Mouse (Mus musculus): ENCODE results near the gene Obp2b. TPM values are rescaled to one million over a fixed set of nuclear protein-coding genes. Genes with fewer than 3 reads are reported as not detected.

The Obp2b gene
- not detected for polyA plus RNA-seq (2014; fragmentation: Illumina TruSeq; extraction: RNeasy Lipid Tissue Mini Kit (QIAGEN cat#74804))

DNA sequence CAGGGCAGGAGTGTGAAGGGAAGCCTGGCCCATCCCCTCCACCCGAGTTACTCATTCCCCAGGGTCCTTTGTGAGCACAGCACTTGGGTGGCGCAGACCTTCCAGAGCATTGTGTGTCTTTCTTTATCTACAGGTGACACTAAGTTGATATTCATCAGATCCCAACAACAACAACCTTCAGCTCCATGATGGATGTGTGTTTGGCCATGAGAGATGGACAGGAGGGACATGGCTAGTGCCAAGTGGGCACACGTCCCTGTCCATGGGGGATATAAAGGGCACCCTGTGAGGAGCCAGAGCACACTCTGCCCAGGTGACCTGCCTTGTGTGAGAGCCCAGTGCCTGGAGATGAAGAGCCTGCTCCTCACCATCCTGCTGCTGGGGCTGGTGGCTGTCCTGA, at the start of gene Obp2b:
TSS of gene Obp2b (plus strand) at position 301 of the 400 bp plus-strand sequence.

DNA sequence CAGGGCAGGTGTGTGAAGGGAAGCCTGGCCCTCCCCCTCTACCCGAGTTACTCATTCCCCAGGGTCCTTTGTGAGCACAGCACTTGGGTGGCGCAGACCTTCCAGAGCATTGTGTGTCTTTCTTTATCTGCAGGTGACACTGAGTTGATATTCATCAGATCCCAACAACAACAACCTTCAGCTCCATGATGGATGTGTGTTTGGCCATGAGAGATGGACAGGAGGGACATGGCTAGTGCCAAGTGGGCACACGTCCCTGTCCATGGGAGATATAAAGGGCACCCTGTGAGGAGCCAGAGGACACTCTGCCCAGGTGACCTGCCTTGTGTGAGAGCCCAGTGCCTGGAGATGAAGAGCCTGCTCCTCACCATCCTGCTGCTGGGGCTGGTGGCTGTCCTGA, 37.1 kb upstream of the Obp2b start, which contains the start of gene Obp2a:
TSS of gene Obp2a (plus strand) at position 301 of the 400 bp plus-strand sequence.

DNA sequence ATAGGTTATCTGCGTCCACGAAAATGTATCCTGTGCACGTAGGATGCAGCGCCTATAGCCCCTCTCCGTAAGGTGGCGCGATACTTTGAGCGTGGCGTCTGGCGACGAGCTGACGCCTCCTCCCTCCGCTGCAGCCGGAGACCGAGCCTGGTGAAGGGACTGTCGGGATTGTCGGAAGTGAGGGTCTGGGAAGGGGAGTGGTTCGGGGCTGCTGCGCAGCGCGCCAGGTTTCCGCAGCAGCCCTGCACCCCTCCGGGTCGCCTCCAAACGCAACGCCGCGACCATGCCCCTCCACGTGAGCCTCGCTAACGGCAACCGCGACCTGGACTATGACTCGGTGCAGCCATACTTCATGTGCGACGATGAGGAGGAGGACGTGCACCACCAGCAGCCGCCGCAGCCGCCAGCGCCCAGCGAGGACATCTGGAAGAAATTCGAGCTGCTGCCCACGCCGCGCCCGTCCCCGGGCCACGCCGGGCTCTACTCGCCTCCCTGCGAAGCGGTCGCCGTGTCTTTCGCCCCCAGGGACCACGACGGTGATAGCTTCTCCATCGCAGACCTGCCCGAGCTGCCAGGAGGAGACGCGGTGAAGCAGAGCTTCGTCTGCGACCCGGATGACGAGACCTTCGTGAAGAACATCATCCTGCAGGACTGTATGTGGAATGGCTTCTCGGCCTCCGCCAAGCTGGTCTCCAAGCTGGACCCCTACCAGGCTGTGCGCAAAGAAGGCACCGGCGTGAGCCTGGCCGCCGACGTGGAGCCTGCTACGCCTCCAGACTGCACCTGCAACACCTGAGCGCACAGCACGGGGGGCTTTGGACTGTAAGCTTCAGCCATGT, 29.9 kb upstream of the Obp2b start, which contains the start of gene Bmyc:
TSS of gene Bmyc (plus strand) at position 97 of the 839 bp plus-strand sequence.

DNA sequence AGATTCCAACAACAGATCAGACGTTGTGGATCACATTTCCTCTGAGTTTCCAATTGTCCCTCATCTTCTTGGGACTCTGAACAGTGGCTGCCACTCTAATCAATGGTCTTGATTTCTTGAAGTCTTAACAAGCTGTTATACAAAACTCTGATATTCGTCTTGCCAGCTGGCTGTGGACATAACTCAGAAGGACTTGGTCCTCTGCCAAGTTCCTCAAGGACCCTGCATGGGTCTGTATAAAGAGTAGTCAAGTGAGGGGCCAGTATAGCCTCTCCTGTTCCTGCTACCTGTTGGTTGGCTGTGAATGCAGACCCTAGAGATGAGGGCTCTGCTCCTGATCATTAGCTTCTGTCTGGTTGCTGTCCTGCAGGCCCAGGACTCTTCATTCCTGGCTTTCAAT, 28.5 kb downstream of the Obp2b start, which contains the start of gene Lcn3:
TSS of gene Lcn3 (plus strand) at position 301 of the 400 bp plus-strand sequence.

DNA sequence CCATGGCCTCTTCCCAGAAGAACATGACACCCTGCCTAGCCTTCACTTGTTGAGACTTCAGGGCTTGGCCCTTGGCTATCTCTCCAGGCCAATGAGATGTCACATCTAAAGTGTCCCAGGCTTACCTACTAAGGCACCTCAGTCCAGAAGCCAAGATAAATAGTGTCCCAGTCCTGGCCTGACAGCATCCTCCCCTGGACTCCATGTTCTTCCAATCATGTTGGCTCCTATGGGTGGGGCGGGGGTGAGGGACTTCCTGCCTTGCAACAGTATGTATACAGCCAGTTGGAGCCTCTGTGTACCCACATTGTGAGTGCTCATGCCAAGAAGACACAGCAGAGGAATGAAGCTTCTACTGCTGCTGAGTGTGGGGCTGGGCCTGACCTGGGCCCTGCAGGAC, 39.9 kb downstream of the Obp2b start, which contains the start of gene Lcn11:
TSS of gene Lcn11 (plus strand) at position 301 of the 400 bp plus-strand sequence.

DNA sequence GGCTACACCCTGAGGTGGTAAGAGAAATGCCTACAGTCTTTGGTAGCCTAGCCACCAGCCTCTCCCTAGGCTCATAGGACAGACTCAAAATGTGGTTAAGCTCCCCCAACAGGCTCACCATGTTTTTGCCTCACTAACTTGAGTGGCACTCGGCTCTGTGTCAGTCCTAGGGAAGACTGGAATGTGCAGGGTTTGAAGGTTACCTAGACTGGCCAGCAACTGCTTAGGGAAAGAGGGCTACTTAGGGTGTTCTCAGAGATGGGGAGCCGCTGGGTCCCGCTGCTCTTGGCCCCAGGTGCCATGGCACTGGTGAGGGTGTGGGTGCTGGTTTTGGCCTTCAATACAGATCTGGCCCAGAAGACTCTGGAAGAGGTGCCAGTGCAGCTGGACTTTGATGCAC, 45.1 kb downstream of the Obp2b start, which contains the start of gene Gm13539:
TSS of gene Gm13539 (plus strand) at position 301 of the 400 bp plus-strand sequence.

Other genes with a start within 250 kb of the Obp2b start
- not detected for gene Lcn12, start 243.1 kb upstream of the Obp2b start, polyA plus RNA-seq (2014; fragmentation: Illumina TruSeq; extraction: RNeasy Lipid Tissue Mini Kit (QIAGEN cat#74804))
- gene Fbxw5, start 236.3 kb upstream of the Obp2b start, polyA plus RNA-seq (2014; fragmentation: Illumina TruSeq; extraction: RNeasy Lipid Tissue Mini Kit (QIAGEN cat#74804)): 0.37 TPM
- not detected for gene C8g, start 235.3 kb upstream of the Obp2b start, polyA plus RNA-seq (2014; fragmentation: Illumina TruSeq; extraction: RNeasy Lipid Tissue Mini Kit (QIAGEN cat#74804))
- 0.66 TPM for gene Traf2, start 190.1 kb upstream of the Obp2b start, polyA plus RNA-seq (2014; fragmentation: Illumina TruSeq; extraction: RNeasy Lipid Tissue Mini Kit (QIAGEN cat#74804))
- gene Edf1, start 179.2 kb upstream of the Obp2b start, polyA plus RNA-seq (2014; fragmentation: Illumina TruSeq; extraction: RNeasy Lipid Tissue Mini Kit (QIAGEN cat#74804)): 2.4 TPM
- gene Mamdc4, start 162.2 kb upstream of the Obp2b start, polyA plus RNA-seq (2014; fragmentation: Illumina TruSeq; extraction: RNeasy Lipid Tissue Mini Kit (QIAGEN cat#74804)): not detected
- gene Phpt1, start 161.8 kb upstream of the Obp2b start, polyA plus RNA-seq (2014; fragmentation: Illumina TruSeq; extraction: RNeasy Lipid Tissue Mini Kit (QIAGEN cat#74804)): 1.1 TPM
- not detected for gene Ajm1, start 155.3 kb upstream of the Obp2b start, polyA plus RNA-seq (2014; fragmentation: Illumina TruSeq; extraction: RNeasy Lipid Tissue Mini Kit (QIAGEN cat#74804))
- gene Rabl6, start 128.5 kb upstream of the Obp2b start, polyA plus RNA-seq (2014; fragmentation: Illumina TruSeq; extraction: RNeasy Lipid Tissue Mini Kit (QIAGEN cat#74804)): 65.4 TPM
- gene Ccdc183, start 119.3 kb upstream of the Obp2b start, polyA plus RNA-seq (2014; fragmentation: Illumina TruSeq; extraction: RNeasy Lipid Tissue Mini Kit (QIAGEN cat#74804)): not detected
- 1.2 TPM for gene Tmem141, start 115.0 kb upstream of the Obp2b start, polyA plus RNA-seq (2014; fragmentation: Illumina TruSeq; extraction: RNeasy Lipid Tissue Mini Kit (QIAGEN cat#74804))
- gene Fcna, start 109.0 kb upstream of the Obp2b start, polyA plus RNA-seq (2014; fragmentation: Illumina TruSeq; extraction: RNeasy Lipid Tissue Mini Kit (QIAGEN cat#74804)): 0.66 TPM
- not detected for gene Lcn8, start 83.9 kb upstream of the Obp2b start, polyA plus RNA-seq (2014; fragmentation: Illumina TruSeq; extraction: RNeasy Lipid Tissue Mini Kit (QIAGEN cat#74804))
- gene Lcn5, start 79.1 kb upstream of the Obp2b start, polyA plus RNA-seq (2014; fragmentation: Illumina TruSeq; extraction: RNeasy Lipid Tissue Mini Kit (QIAGEN cat#74804)): not detected
- gene Lcn6, start 60.2 kb upstream of the Obp2b start, polyA plus RNA-seq (2014; fragmentation: Illumina TruSeq; extraction: RNeasy Lipid Tissue Mini Kit (QIAGEN cat#74804)): not detected
- not detected for gene Lcn10, start 54.3 kb upstream of the Obp2b start, polyA plus RNA-seq (2014; fragmentation: Illumina TruSeq; extraction: RNeasy Lipid Tissue Mini Kit (QIAGEN cat#74804))
- gene Obp2a, start 37.0 kb upstream of the Obp2b start, polyA plus RNA-seq (2014; fragmentation: Illumina TruSeq; extraction: RNeasy Lipid Tissue Mini Kit (QIAGEN cat#74804)): not detected
- gene Bmyc, start 30.3 kb upstream of the Obp2b start, polyA plus RNA-seq (2014; fragmentation: Illumina TruSeq; extraction: RNeasy Lipid Tissue Mini Kit (QIAGEN cat#74804)): 17.9 TPM
- gene Lcn3, start 28.6 kb downstream of the Obp2b start, polyA plus RNA-seq (2014; fragmentation: Illumina TruSeq; extraction: RNeasy Lipid Tissue Mini Kit (QIAGEN cat#74804)): not detected
- gene Lcn11, start 40.0 kb downstream of the Obp2b start, polyA plus RNA-seq (2014; fragmentation: Illumina TruSeq; extraction: RNeasy Lipid Tissue Mini Kit (QIAGEN cat#74804)): not detected
- gene Gm13539, start 45.2 kb downstream of the Obp2b start, polyA plus RNA-seq (2014; fragmentation: Illumina TruSeq; extraction: RNeasy Lipid Tissue Mini Kit (QIAGEN cat#74804)): not detected
- gene Glt6d1, start 78.8 kb downstream of the Obp2b start, polyA plus RNA-seq (2014; fragmentation: Illumina TruSeq; extraction: RNeasy Lipid Tissue Mini Kit (QIAGEN cat#74804)): not detected
- not detected for gene Lcn9, start 86.1 kb downstream of the Obp2b start, polyA plus RNA-seq (2014; fragmentation: Illumina TruSeq; extraction: RNeasy Lipid Tissue Mini Kit (QIAGEN cat#74804))
- gene Sohlh1, start 110.2 kb downstream of the Obp2b start, polyA plus RNA-seq (2014; fragmentation: Illumina TruSeq; extraction: RNeasy Lipid Tissue Mini Kit (QIAGEN cat#74804)): not detected
- 0.60 TPM for gene Kcnt1, start 126.7 kb downstream of the Obp2b start, polyA plus RNA-seq (2014; fragmentation: Illumina TruSeq; extraction: RNeasy Lipid Tissue Mini Kit (QIAGEN cat#74804))
- 32.8 TPM for gene Camsap1, start 246.3 kb downstream of the Obp2b start, polyA plus RNA-seq (2014; fragmentation: Illumina TruSeq; extraction: RNeasy Lipid Tissue Mini Kit (QIAGEN cat#74804))

Data from ovary, adult 10 weeks (tissue).